Mouse (Mus musculus) embryonic facial prominence, embryonic 13.5 days (tissue): ENCODE data around the gene Pcnx. TPM values are rescaled to one million over a fixed set of nuclear protein-coding genes. Genes with fewer than 3 reads are reported as not detected.

ENCODE experiments used
- ATAC-seq: fragments of 200-750 bp; cut with Nextera tagmentation; 2 replicates; pipeline ENCODE4 v1.8.0; 2017; ENCODE audit warnings: low read depth; ENCODE audit not compliant: insufficient number of reproducible peaks, insufficient read depth, low FRiP score, low TSS enrichment
- H3K27ac ChIP-seq: fragments of 300-500 bp; sonication (generic); 2 replicates; pipeline ENCODE4 v1.5.1; 2015; ENCODE audit warnings: moderate library complexity, mild to moderate bottlenecking, inconsistent platforms
- H3K27me3 ChIP-seq: fragments of 300-500 bp; sonication (generic); 2 replicates; pipeline ENCODE4 v1.6.1; 2015; ENCODE audit warnings: mild to moderate bottlenecking, inconsistent platforms
- H3K36me3 ChIP-seq: fragments of 300-500 bp; sonication (generic); 2 replicates; pipeline ENCODE4 v1.6.1; 2015; ENCODE audit warnings: mild to moderate bottlenecking, inconsistent platforms
- H3K4me1 ChIP-seq: fragments of 300-500 bp; sonication (generic); 2 replicates; pipeline ENCODE4 v1.6.1; 2015; ENCODE audit warnings: inconsistent platforms
- H3K4me2 ChIP-seq: fragments of 300-500 bp; sonication (generic); 2 replicates; pipeline ENCODE4 v1.6.1; 2015; ENCODE audit warnings: moderate library complexity, mild to moderate bottlenecking, inconsistent platforms
- H3K4me3 ChIP-seq: fragments of 300-500 bp; sonication (generic); 2 replicates; pipeline ENCODE4 v1.5.1; 2015; ENCODE audit warnings: mild to moderate bottlenecking, inconsistent platforms
- H3K9ac ChIP-seq: fragments of 300-500 bp; sonication (generic); 2 replicates; pipeline ENCODE4 v1.6.1; 2015; ENCODE audit warnings: mild to moderate bottlenecking, inconsistent platforms
- H3K9me3 ChIP-seq: fragments of 300-500 bp; sonication (generic); 2 replicates; pipeline ENCODE4 v1.6.1; 2016; ENCODE audit warnings: inconsistent platforms
- WGBS: fragments of 180-500 bp; shearing (Covaris S2); methylation state at CpG from one replicate; pipeline ENCODE4 v1.1.7; 2015; ENCODE audit warnings: mixed read lengths; 5-methylcytosine and 5-hydroxymethylcytosine counted together
- polyA plus RNA-seq: library from polyadenylated mRNA; unstranded; fragments of >200 nt; fragmentation: Nextera tagmentation; extraction: Ambion mirVana; gene quantifications from 2 replicates; pipeline ENCODE4 v1.2.1, GENCODE M21; 2015

The Pcnx gene
- polyA plus RNA-seq, 1 experiment from 2014 or later, result 18.3 TPM

- Histone ChIP-seq H3K9ac (no peak overlapping the region), H3K27ac (no peak overlapping the region), H3K36me3 (peaks cover 7% of the 10 kb centered on the region; the same call in 1 of the 2 replicates), H3K4me1 (peaks cover 29% of the 10 kb centered on the region), H3K4me2 (peak overlapping the region; percentile 21), H3K4me3 (no peak overlapping the region), H3K27me3 (no peaks in the 10 kb centered on the region), H3K9me3 (no peaks in the 10 kb centered on the region)
- WGBS, result 54% methylated on average over 19 of the region's 19 CpGs
- no peak for ATAC-seq
Measured at GRCm38 (mm10) chr12:81927643-81928381, 68.0 kb downstream of the Pcnx start.

GRCm38 (mm10) chr12:81928382-81928770, 68.6 kb downstream of the Pcnx start:
- 57% methylated on average over 6 of the region's 6 CpGs for WGBS
- Histone ChIP-seq H3K4me1 (peaks cover 29% of the 10 kb centered on the region), H3K36me3 (peaks cover 10% of the 10 kb centered on the region), H3K27ac (no peak overlapping the region), H3K9me3 (no peaks in the 10 kb centered on the region), H3K9ac (no peak overlapping the region), H3K4me2 (0 out of 2 replicates have a peak overlapping the region, but pooled peaks have one; percentile 10), H3K4me3 (no peak overlapping the region), H3K27me3 (no peaks in the 10 kb centered on the region)
- ATAC-seq, result no peak

DNA sequence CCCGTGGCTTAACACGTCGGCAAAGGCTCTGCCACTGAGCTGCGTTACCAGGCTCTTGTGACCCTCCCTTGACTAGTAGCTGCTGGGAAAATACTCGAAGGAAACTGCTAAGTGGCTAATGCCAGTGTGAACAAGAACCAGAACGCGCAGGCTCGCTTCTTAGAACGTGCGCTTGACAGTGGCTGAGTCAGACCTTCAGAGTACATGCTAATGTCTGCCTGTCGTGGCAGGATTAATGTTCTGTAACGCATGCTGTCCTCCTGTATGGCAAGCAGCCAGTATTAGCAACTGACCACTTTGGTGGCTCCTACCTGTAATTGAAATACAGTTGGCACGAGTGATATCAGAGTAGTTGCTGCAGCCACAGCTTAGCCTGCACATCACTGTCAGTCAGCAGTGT, 72.2 kb downstream of the Pcnx start:
- no peaks in the 10 kb centered on the region for H3K9me3 ChIP-seq
- H3K4me2 ChIP-seq, result no peak overlapping the region
- no peaks in the 10 kb centered on the region for H3K27me3 ChIP-seq
- H3K4me3 ChIP-seq, result no peak overlapping the region
- H3K9ac ChIP-seq, result no peak overlapping the region
- no peak overlapping the region for H3K27ac ChIP-seq
- peaks cover 16% of the 10 kb centered on the region for H3K36me3 ChIP-seq
- H3K4me1 ChIP-seq, result peaks cover 14% of the 10 kb centered on the region
- WGBS, result 82% methylated on average over 13 of the region's 13 CpGs
- ATAC-seq, result no peak

DNA sequence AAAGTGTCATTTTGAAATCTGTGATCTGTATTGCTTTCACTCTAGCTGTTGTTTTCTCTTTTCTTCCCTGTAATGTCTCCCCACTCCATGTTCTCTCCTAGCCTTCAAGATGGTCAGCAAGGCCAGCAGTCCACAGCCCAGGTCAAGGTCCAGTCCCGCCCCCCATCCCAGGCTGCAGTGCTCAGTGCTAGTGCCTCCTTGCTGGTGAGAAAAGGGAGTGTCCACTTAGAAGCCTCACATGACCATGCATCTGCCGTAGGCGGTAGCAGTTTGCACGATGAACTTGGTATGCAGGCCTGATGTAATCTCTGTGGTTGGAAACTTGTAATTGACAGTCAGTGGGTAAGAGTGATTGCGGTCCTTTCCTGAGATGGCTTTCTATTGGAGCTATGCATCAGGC, 73.6 kb downstream of the Pcnx start:
- no peak overlapping the region for H3K9ac ChIP-seq
- H3K4me1 ChIP-seq, result peaks cover under 1% of the 10 kb centered on the region; the same call in 1 of the 2 replicates
- 84% methylated on average over 5 of the region's 5 CpGs for WGBS
- no peaks in the 10 kb centered on the region for H3K9me3 ChIP-seq
- H3K27me3 ChIP-seq, result no peaks in the 10 kb centered on the region
- H3K27ac ChIP-seq, result no peak overlapping the region
- H3K4me2 ChIP-seq, result no peak overlapping the region
- H3K36me3 ChIP-seq, result peaks cover 16% of the 10 kb centered on the region
- ATAC-seq, result no peak
- no peak overlapping the region for H3K4me3 ChIP-seq

DNA sequence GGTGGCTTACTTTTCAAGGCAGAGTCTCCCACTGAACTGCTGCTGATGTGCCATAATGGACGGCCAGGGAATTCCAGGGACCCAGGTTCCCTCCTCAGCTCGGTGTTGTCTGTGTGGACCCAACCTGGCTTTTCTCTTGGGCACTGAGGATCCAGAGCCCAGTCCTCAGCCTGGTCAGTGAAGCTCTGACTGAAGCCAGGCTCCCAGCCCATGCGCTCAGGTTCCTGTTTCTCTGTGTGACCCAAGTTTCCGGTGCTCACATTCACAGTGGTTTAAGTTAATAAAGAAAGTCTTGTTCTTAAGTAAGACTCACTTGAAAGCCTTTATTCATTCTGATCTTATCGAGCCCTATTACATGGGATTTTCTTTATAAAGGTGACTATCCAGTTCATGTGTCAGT, 74.7 kb downstream of the Pcnx start:
- no peak overlapping the region for H3K4me2 ChIP-seq
- H3K27me3 ChIP-seq, result no peaks in the 10 kb centered on the region
- H3K36me3 ChIP-seq, result peaks cover 16% of the 10 kb centered on the region
- no peak overlapping the region for H3K4me3 ChIP-seq
- H3K9ac ChIP-seq, result no peak overlapping the region
- no peak overlapping the region for H3K27ac ChIP-seq
- no peaks in the 10 kb centered on the region for H3K4me1 ChIP-seq
- 85% methylated on average over 5 of the region's 5 CpGs for WGBS
- H3K9me3 ChIP-seq, result no peaks in the 10 kb centered on the region
- no peak for ATAC-seq

DNA sequence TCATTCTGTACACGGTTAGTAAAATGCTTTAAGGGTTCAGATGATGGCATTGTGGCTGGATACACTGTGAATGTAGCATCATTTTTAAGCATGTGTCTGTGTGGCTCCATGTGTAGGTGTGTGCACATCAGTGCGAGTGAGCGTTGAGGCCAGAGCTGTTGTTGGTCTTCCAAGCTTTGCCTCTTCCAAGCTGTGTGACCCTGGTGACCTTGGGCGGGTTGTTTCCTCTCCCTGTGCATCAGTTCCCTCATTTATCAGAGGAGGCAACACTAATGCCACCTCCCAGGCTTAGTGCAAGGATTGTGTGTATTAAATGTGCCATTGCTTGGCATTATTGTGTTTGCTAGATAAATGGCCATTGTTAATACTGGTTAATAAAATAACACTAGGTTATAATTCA, 76.2 kb downstream of the Pcnx start:
- Histone ChIP-seq H3K9me3 (no peaks in the 10 kb centered on the region), H3K36me3 (peaks cover 20% of the 10 kb centered on the region), H3K27ac (no peak overlapping the region), H3K9ac (no peak overlapping the region), H3K4me1 (no peaks in the 10 kb centered on the region), H3K27me3 (no peaks in the 10 kb centered on the region), H3K4me3 (no peak overlapping the region), H3K4me2 (no peak overlapping the region)
- no peak for ATAC-seq
- 72% methylated on average over 4 of the region's 4 CpGs for WGBS

DNA sequence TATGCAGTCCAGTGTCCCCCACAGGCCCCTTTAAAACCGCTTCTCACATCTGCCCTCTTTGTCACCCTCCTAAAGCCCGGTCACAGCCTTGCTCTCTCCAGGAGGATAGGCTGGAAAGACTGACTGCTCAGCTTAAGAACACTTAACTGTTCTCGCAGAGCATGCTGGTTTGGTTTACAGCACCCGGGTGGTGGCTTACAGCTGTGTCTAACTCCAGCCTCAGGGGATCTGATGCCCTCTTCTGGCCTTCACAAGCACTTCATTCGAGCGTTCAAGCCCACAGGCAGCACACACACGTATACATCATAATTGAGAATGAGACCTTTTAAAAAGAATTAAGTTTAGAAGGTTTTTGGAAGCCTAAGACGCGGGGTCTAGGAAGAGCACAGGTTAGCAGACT, 81.4 kb downstream of the Pcnx start:
- 78% methylated on average over 9 of the region's 9 CpGs for WGBS
- Histone ChIP-seq H3K27me3 (no peaks in the 10 kb centered on the region), H3K9ac (no peak overlapping the region), H3K4me1 (peaks cover 6% of the 10 kb centered on the region; the same call in 1 of the 2 replicates), H3K27ac (no peak overlapping the region), H3K36me3 (peaks cover 6% of the 10 kb centered on the region; the same call in 1 of the 2 replicates), H3K4me2 (no peak overlapping the region), H3K9me3 (no peaks in the 10 kb centered on the region), H3K4me3 (no peak overlapping the region)
- no peak for ATAC-seq

- Histone ChIP-seq H3K4me1 (peaks cover 6% of the 10 kb centered on the region; the same call in 1 of the 2 replicates), H3K27ac (no peak overlapping the region), H3K4me3 (no peak overlapping the region), H3K9ac (no peak overlapping the region), H3K36me3 (peaks cover 9% of the 10 kb centered on the region), H3K4me2 (no peak overlapping the region), H3K9me3 (no peaks in the 10 kb centered on the region), H3K27me3 (no peaks in the 10 kb centered on the region)
- no peak for ATAC-seq
- 75% methylated on average over 12 of the region's 12 CpGs for WGBS
Measured at GRCm38 (mm10) chr12:81943331-81944062, 83.7 kb downstream of the Pcnx start.

DNA sequence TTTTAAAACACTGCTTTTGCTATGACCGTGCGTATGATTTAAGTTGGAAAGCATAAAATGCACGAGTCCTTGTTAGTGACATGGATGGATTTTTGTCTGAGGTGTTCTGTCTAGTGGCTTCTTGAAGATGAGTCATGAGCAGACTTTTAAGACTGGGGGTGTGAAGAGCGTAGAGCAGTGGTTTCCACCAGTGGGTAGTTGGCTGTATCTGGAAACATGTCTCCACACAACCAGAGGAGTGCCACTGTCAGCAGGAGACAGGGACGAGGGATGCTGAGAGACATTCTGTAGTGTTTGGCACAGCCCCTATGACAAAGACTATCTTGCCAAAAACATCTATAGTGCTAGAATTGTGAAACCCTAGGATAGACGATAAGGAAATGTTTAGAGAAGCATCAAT, 89.2 kb downstream of the Pcnx start:
- Histone ChIP-seq H3K27ac (no peak overlapping the region), H3K36me3 (peaks cover 45% of the 10 kb centered on the region), H3K27me3 (no peaks in the 10 kb centered on the region), H3K4me1 (no peaks in the 10 kb centered on the region), H3K4me3 (no peak overlapping the region), H3K9ac (no peak overlapping the region), H3K9me3 (no peaks in the 10 kb centered on the region), H3K4me2 (no peak overlapping the region)
- no peak for ATAC-seq
- WGBS, result 94% methylated on average over 6 of the region's 6 CpGs

DNA sequence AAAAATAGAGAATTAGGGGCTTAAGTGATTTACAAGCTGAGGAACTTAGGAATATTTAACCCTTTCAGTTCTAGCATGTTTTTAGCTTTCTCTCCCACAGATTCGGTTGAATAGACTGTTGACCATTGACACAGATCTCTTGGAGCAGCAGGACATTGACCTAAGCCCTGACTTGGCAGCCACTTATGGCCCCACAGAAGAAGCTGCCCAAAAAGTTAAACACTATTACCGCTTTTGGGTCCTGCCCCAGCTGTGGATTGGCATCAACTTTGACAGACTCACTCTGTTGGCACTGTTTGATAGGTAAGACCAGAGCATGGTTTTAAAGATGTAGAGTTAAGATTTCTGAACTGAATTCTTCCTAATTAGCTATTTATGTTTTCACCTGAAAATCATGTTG, 90.2 kb downstream of the Pcnx start:
- H3K4me2 ChIP-seq, result no peak overlapping the region
- H3K27me3 ChIP-seq, result no peaks in the 10 kb centered on the region
- no peaks in the 10 kb centered on the region for H3K9me3 ChIP-seq
- H3K4me3 ChIP-seq, result no peak overlapping the region
- H3K27ac ChIP-seq, result no peak overlapping the region
- no peaks in the 10 kb centered on the region for H3K4me1 ChIP-seq
- ATAC-seq, result no peak
- H3K9ac ChIP-seq, result no peak overlapping the region
- peaks cover 46% of the 10 kb centered on the region for H3K36me3 ChIP-seq
- WGBS, result 92% methylated on average over 2 of the region's 2 CpGs

- Histone ChIP-seq H3K9me3 (no peaks in the 10 kb centered on the region), H3K9ac (no peak overlapping the region), H3K36me3 (peaks cover 46% of the 10 kb centered on the region), H3K4me3 (no peak overlapping the region), H3K4me2 (no peak overlapping the region), H3K27me3 (no peaks in the 10 kb centered on the region), H3K27ac (no peak overlapping the region), H3K4me1 (no peaks in the 10 kb centered on the region)
- ATAC-seq, result no peak
- WGBS, result 89% methylated on average over 4 of the region's 4 CpGs
Measured at GRCm38 (mm10) chr12:81958351-81958750, 98.5 kb downstream of the Pcnx start.

DNA sequence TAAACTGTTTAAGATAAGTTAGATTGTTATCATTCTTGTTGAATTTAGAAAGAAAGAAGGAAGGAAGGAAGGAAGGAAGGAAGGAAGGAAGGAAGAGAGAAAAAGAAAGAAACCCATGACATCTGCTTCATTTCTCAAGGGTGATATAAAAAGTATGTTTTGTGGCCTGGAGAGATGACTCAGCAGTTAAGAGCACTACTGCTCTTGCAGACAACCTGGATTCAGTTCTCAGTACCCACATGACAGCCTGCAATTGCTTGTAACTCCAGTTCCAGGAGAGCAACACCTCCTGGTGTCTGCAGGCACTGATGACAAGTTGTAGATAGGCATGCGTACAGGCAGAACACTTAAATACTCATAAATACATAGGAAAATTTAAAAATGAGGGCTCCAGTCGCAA, 105.6 kb downstream of the Pcnx start:
- no peaks in the 10 kb centered on the region for H3K27me3 ChIP-seq
- ATAC-seq, result no peak
- 96% methylated on average over 2 of the region's 2 CpGs for WGBS
- no peak overlapping the region for H3K4me2 ChIP-seq
- H3K36me3 ChIP-seq, result peaks cover 69% of the 10 kb centered on the region
- H3K9me3 ChIP-seq, result no peaks in the 10 kb centered on the region
- no peaks in the 10 kb centered on the region for H3K4me1 ChIP-seq
- no peak overlapping the region for H3K9ac ChIP-seq
- H3K27ac ChIP-seq, result no peak overlapping the region
- H3K4me3 ChIP-seq, result no peak overlapping the region
